Mouse (Mus musculus) macrophage (primary cell): ENCODE data around the gene Lmo3. TPM values are rescaled to one million over a fixed set of nuclear protein-coding genes. Genes with fewer than 3 reads are reported as not detected.

Experiments
- polyA plus RNA-seq: library from polyadenylated mRNA; stranded (reverse); fragments of 250-400 nt; gene quantifications from 3 replicates; pipeline ENCODE4 v1.2.4, GENCODE M21; 2018; ENCODE audit warnings: inconsistent platforms

Lmo3 gene
- polyA plus RNA-seq, 1 experiment from 2014 or later: not detected

Other genes starting within 250 kb of the Lmo3 start
- gene Igbp1b, start 76.6 kb upstream of the Lmo3 start, polyA plus RNA-seq: not detected in 3 replicates